Mouse (Mus musculus): ENCODE results near the gene Dock11. TPM values are rescaled to one million over a fixed set of nuclear protein-coding genes. Genes with fewer than 3 reads are reported as not detected.
A peak's percentile ranks its signal among the peaks of the same experiment; 100 is the strongest.

The Dock11 gene
- polyA plus RNA-seq, 1 experiment from 2014 or later: 25.5 TPM

- Histone ChIP-seq H3K27ac (ENCODE audit: low read depth, low read length) (no peak overlapping the region), H3K36me3 (ENCODE audit: control insufficient read depth, insufficient read depth, low read length) (no peaks in the 10 kb centered on the region), H3K4me2 (replicated peaks; ENCODE audit: low read depth, low read length) (no peak overlapping the region), H3K9ac (ENCODE audit: low read depth, low read length) (no peak overlapping the region), H3K27me3 (ENCODE audit: control insufficient read depth, insufficient read depth, low read length) (no peaks in the 10 kb centered on the region), H3K4me3 (ENCODE audit: low read depth, low read length) (no peak overlapping the region), H3K9me3 (ENCODE audit: control insufficient read depth, low read length) (no peaks in the 10 kb centered on the region), H3K4me1 (replicated peaks; ENCODE audit: control insufficient read depth, insufficient read depth, low read length) (no peaks in the 10 kb centered on the region)
- no peak for DNase-seq (ENCODE audit: low spot score)
- ATAC-seq (ENCODE audit: low FRiP score): no peak
- 82% methylated on average over 1 of the region's 1 CpGs for WGBS
These were observed 80.6 kb downstream of the Dock11 start for GRCm38 (mm10) chrX:35969276-35969675.

GRCm38 (mm10) chrX:35976657-35977056, 88.0 kb downstream of the Dock11 start:
- ATAC-seq (ENCODE audit: low FRiP score): peak; percentile 63
- 58% methylated on average over 5 of the region's 5 CpGs for WGBS
- H3K9me3 ChIP-seq (ENCODE audit: control insufficient read depth, low read length): no peaks in the 10 kb centered on the region
- H3K4me3 ChIP-seq (ENCODE audit: low read depth, low read length): no peak overlapping the region
- no peak overlapping the region for H3K9ac ChIP-seq (ENCODE audit: low read depth, low read length)
- H3K36me3 ChIP-seq (ENCODE audit: control insufficient read depth, insufficient read depth, low read length): no peaks in the 10 kb centered on the region
- no peaks in the 10 kb centered on the region for H3K4me1 ChIP-seq (replicated peaks; ENCODE audit: control insufficient read depth, insufficient read depth, low read length)
- H3K27me3 ChIP-seq (ENCODE audit: control insufficient read depth, insufficient read depth, low read length): no peaks in the 10 kb centered on the region
- DNase-seq (ENCODE audit: low spot score): peak; percentile 7
- no peak overlapping the region for H3K4me2 ChIP-seq (replicated peaks; ENCODE audit: low read depth, low read length)
- no peak overlapping the region for H3K27ac ChIP-seq (ENCODE audit: low read depth, low read length)

- Histone ChIP-seq H3K4me2 (replicated peaks; ENCODE audit: low read depth, low read length) (no peak overlapping the region), H3K9ac (ENCODE audit: low read depth, low read length) (no peak overlapping the region), H3K27me3 (ENCODE audit: control insufficient read depth, insufficient read depth, low read length) (no peaks in the 10 kb centered on the region), H3K36me3 (ENCODE audit: control insufficient read depth, insufficient read depth, low read length) (no peaks in the 10 kb centered on the region), H3K9me3 (ENCODE audit: control insufficient read depth, low read length) (no peaks in the 10 kb centered on the region), H3K4me1 (replicated peaks; ENCODE audit: control insufficient read depth, insufficient read depth, low read length) (no peaks in the 10 kb centered on the region), H3K4me3 (ENCODE audit: low read depth, low read length) (no peak overlapping the region), H3K27ac (ENCODE audit: low read depth, low read length) (no peak overlapping the region)
- WGBS: 100% methylated on average over 1 of the region's 1 CpGs
- ATAC-seq (ENCODE audit: low FRiP score) (no peak), DNase-seq (ENCODE audit: low spot score) (no peak)
These were observed 99.3 kb downstream of the Dock11 start for GRCm38 (mm10) chrX:35987981-35988380.

- no peak for DNase-seq (ENCODE audit: low spot score)
- Histone ChIP-seq H3K4me1 (replicated peaks; ENCODE audit: control insufficient read depth, insufficient read depth, low read length) (no peaks in the 10 kb centered on the region), H3K27ac (ENCODE audit: low read depth, low read length) (no peak overlapping the region), H3K36me3 (ENCODE audit: control insufficient read depth, insufficient read depth, low read length) (no peaks in the 10 kb centered on the region), H3K4me2 (replicated peaks; ENCODE audit: low read depth, low read length) (no peak overlapping the region), H3K9me3 (ENCODE audit: control insufficient read depth, low read length) (no peaks in the 10 kb centered on the region), H3K27me3 (ENCODE audit: control insufficient read depth, insufficient read depth, low read length) (no peaks in the 10 kb centered on the region), H3K4me3 (ENCODE audit: low read depth, low read length) (no peak overlapping the region), H3K9ac (ENCODE audit: low read depth, low read length) (no peak overlapping the region)
- 82% methylated on average over 5 of the region's 5 CpGs for WGBS
- no peak for ATAC-seq (ENCODE audit: low FRiP score)
These were observed 102.0 kb downstream of the Dock11 start for GRCm38 (mm10) chrX:35990508-35991095.

GRCm38 (mm10) chrX:35994226-35994625, 105.6 kb downstream of the Dock11 start:
- WGBS: 89% methylated on average over 6 of the region's 6 CpGs

GRCm38 (mm10) chrX:35997004-35997403, 108.4 kb downstream of the Dock11 start:
- Histone ChIP-seq H3K27ac (ENCODE audit: low read depth, low read length) (no peak overlapping the region), H3K4me1 (replicated peaks; ENCODE audit: control insufficient read depth, insufficient read depth, low read length) (no peaks in the 10 kb centered on the region), H3K36me3 (ENCODE audit: control insufficient read depth, insufficient read depth, low read length) (no peaks in the 10 kb centered on the region), H3K9ac (ENCODE audit: low read depth, low read length) (no peak overlapping the region), H3K4me3 (ENCODE audit: low read depth, low read length) (no peak overlapping the region), H3K27me3 (ENCODE audit: control insufficient read depth, insufficient read depth, low read length) (no peaks in the 10 kb centered on the region), H3K9me3 (ENCODE audit: control insufficient read depth, low read length) (no peaks in the 10 kb centered on the region), H3K4me2 (replicated peaks; ENCODE audit: low read depth, low read length) (no peak overlapping the region)
- ATAC-seq (ENCODE audit: low FRiP score): no peak
- WGBS: 26% methylated on average over 2 of the region's 2 CpGs
- peak; percentile 53 for DNase-seq (ENCODE audit: low spot score)

More at GRCm38 (mm10) chrX:35994226-35994625, 105.6 kb downstream of the Dock11 start:
- DNase-seq (ENCODE audit: low spot score) (no peak), ATAC-seq (ENCODE audit: low FRiP score) (no peak)
- Histone ChIP-seq H3K9ac (ENCODE audit: low read depth, low read length) (no peak overlapping the region), H3K36me3 (ENCODE audit: control insufficient read depth, insufficient read depth, low read length) (no peaks in the 10 kb centered on the region), H3K4me2 (replicated peaks; ENCODE audit: low read depth, low read length) (no peak overlapping the region), H3K9me3 (ENCODE audit: control insufficient read depth, low read length) (no peaks in the 10 kb centered on the region), H3K27me3 (ENCODE audit: control insufficient read depth, insufficient read depth, low read length) (no peaks in the 10 kb centered on the region), H3K4me3 (ENCODE audit: low read depth, low read length) (no peak overlapping the region), H3K4me1 (replicated peaks; ENCODE audit: control insufficient read depth, insufficient read depth, low read length) (no peaks in the 10 kb centered on the region), H3K27ac (ENCODE audit: low read depth, low read length) (no peak overlapping the region)

- DNase-seq (ENCODE audit: low spot score) (peak; percentile 1), ATAC-seq (ENCODE audit: low FRiP score) (no peak)
- Histone ChIP-seq H3K27me3 (ENCODE audit: control insufficient read depth, insufficient read depth, low read length) (no peaks in the 10 kb centered on the region), H3K36me3 (ENCODE audit: control insufficient read depth, insufficient read depth, low read length) (no peaks in the 10 kb centered on the region), H3K4me1 (replicated peaks; ENCODE audit: control insufficient read depth, insufficient read depth, low read length) (no peaks in the 10 kb centered on the region), H3K4me2 (replicated peaks; ENCODE audit: low read depth, low read length) (no peak overlapping the region), H3K9me3 (ENCODE audit: control insufficient read depth, low read length) (no peaks in the 10 kb centered on the region), H3K27ac (ENCODE audit: low read depth, low read length) (no peak overlapping the region), H3K9ac (ENCODE audit: low read depth, low read length) (no peak overlapping the region), H3K4me3 (ENCODE audit: low read depth, low read length) (no peak overlapping the region)
- WGBS: 55% methylated on average over 5 of the region's 5 CpGs
These were observed 109.3 kb downstream of the Dock11 start for GRCm38 (mm10) chrX:35997793-35998419.

- H3K36me3 ChIP-seq (ENCODE audit: control insufficient read depth, insufficient read depth, low read length): no peaks in the 10 kb centered on the region; the same call in 1 of the 2 replicates
- H3K4me3 ChIP-seq (ENCODE audit: low read depth, low read length): no peak overlapping the region
- no peaks in the 10 kb centered on the region for H3K27me3 ChIP-seq (ENCODE audit: control insufficient read depth, insufficient read depth, low read length)
- ATAC-seq (ENCODE audit: low FRiP score) (no peak), DNase-seq (ENCODE audit: low spot score) (no peak)
- no peak overlapping the region for H3K9ac ChIP-seq (ENCODE audit: low read depth, low read length)
- no peak overlapping the region for H3K27ac ChIP-seq (ENCODE audit: low read depth, low read length)
- H3K9me3 ChIP-seq (ENCODE audit: control insufficient read depth, low read length): no peaks in the 10 kb centered on the region
- H3K4me1 ChIP-seq (replicated peaks; ENCODE audit: control insufficient read depth, insufficient read depth, low read length): no peaks in the 10 kb centered on the region
- 86% methylated on average over 13 of the region's 17 CpGs for WGBS
- no peak overlapping the region for H3K4me2 ChIP-seq (replicated peaks; ENCODE audit: low read depth, low read length)
These were observed 137.0 kb downstream of the Dock11 start for GRCm38 (mm10) chrX:36025651-36026050.

GRCm38 (mm10) chrX:36031113-36031512, 142.5 kb downstream of the Dock11 start:
- DNase-seq (ENCODE audit: low spot score) (no peak), ATAC-seq (ENCODE audit: low FRiP score) (no peak)
- Histone ChIP-seq H3K9ac (ENCODE audit: low read depth, low read length) (no peak overlapping the region), H3K4me2 (replicated peaks; ENCODE audit: low read depth, low read length) (no peak overlapping the region), H3K27me3 (ENCODE audit: control insufficient read depth, insufficient read depth, low read length) (no peaks in the 10 kb centered on the region), H3K4me3 (ENCODE audit: low read depth, low read length) (no peak overlapping the region), H3K36me3 (ENCODE audit: control insufficient read depth, insufficient read depth, low read length) (no peaks in the 10 kb centered on the region), H3K27ac (ENCODE audit: low read depth, low read length) (no peak overlapping the region), H3K9me3 (ENCODE audit: control insufficient read depth, low read length) (no peaks in the 10 kb centered on the region), H3K4me1 (replicated peaks; ENCODE audit: control insufficient read depth, insufficient read depth, low read length) (no peaks in the 10 kb centered on the region)
- 88% methylated on average over 5 of the region's 5 CpGs for WGBS
